30 mouse cellular contexts compared by ENCODE assay signal in genomic region chr9:123109188-123109587, GRCm38 (mm10). TPM values are rescaled to one million over a fixed set of nuclear protein-coding genes. Genes with fewer than 3 reads are reported as not detected.
DNase-seq lines count a peak whose midpoint lies in the region; ATAC-seq lines count a peak whose summit lies in the region.
"Had no signal": no experiment of that assay in that cellular context is flagged by ENCODE, and none has a peak within 500 bp of the region (broad histone marks: within the 10 kb centered on the region; RNA-seq: fewer than 3 reads in every experiment).

No protein-coding gene starts in this region.

- peaks cover 20% of the 10 kb centered on the region for H3K4me1 ChIP-seq in liver, embryonic 16.5 days (ENCODE audit: control insufficient read depth, low read depth, low read length)
- peaks cover 19% of the 10 kb centered on the region for H3K4me1 ChIP-seq in stomach, embryonic 15.5 days

- H3K9me3 ChIP-seq in liver, embryonic 16.5 days (replicated peaks; ENCODE audit: control insufficient read depth, low read length) = no peaks in the 10 kb centered on the region
- no peaks in the 10 kb centered on the region for H3K9me3 ChIP-seq in stomach, embryonic 15.5 days
- H3K9me3 ChIP-seq: embryonic facial prominence, embryonic 12.5 days; intestine, embryonic 15.5 days had no signal

- no peak overlapping the region for H3K4me3 ChIP-seq in liver, embryonic 16.5 days (ENCODE audit: low read depth, low read length)
- H3K4me3 ChIP-seq in stomach, embryonic 15.5 days (replicated peaks) = no peak overlapping the region
- H3K4me3 ChIP-seq: embryonic facial prominence, embryonic 12.5 days; intestine, embryonic 15.5 days had no signal

- no peaks in the 10 kb centered on the region for H3K36me3 ChIP-seq in liver, embryonic 16.5 days (ENCODE audit: control insufficient read depth, insufficient read depth)
- peaks cover 7% of the 10 kb centered on the region; the same call in 1 of the 2 replicates for H3K36me3 ChIP-seq in stomach, embryonic 15.5 days

- no peaks in the 10 kb centered on the region for H3K27me3 ChIP-seq in liver, embryonic 16.5 days (ENCODE audit: control insufficient read depth, insufficient read depth, low read depth, low read length)
- H3K27me3 ChIP-seq in stomach, embryonic 15.5 days (replicated peaks) = no peaks in the 10 kb centered on the region
- H3K27me3 ChIP-seq: CH12.LX; embryonic facial prominence, embryonic 12.5 days; intestine, embryonic 15.5 days had no signal

- H3K9ac ChIP-seq in liver, embryonic 16.5 days (ENCODE audit: low read depth, low read length) = no peak overlapping the region
- H3K9ac ChIP-seq in stomach, embryonic 15.5 days = no peak overlapping the region
- H3K9ac ChIP-seq: embryonic facial prominence, embryonic 12.5 days; intestine, embryonic 15.5 days had no signal

- DNase-seq in liver (no peak), adipocyte (ENCODE audit: low spot score) (peak; percentile 15)
- peak; percentile 80 for DNase-seq in fat pad, adult 2 months (ENCODE audit: extremely low read depth, low read depth, low spot score)
- DNase-seq in spleen, postnatal 36 days (ENCODE audit: low spot score in 2 of 2) = no peak
- DNase-seq in frontal cortex, postnatal 25 days (ENCODE audit: low spot score in 2 of 2) = no peak
- DNase-seq: adrenal gland, adult 8-10 months; cerebellum, adult 11 months; cerebellum, adult 9-10 months; cerebellum, postnatal 36 days; embryo, embryonic 11 days; gastrocnemius, postnatal 14 days; heart, postnatal 14 days; kidney, adult 2 months; kidney, postnatal 36 days; midbrain, embryonic 14.5 days; thymus, adult 2 months; thymus, postnatal 4 days had no signal

- WGBS in liver, embryonic 16.5 days (ENCODE audit: insufficient replicate concordance) = 69% methylated on average over 7 of the region's 7 CpGs
- WGBS in stomach, embryonic 15.5 days = 85% methylated on average over 7 of the region's 7 CpGs

- ATAC-seq in liver, embryonic 16.5 days (ENCODE audit: low read depth) = no peak
- ATAC-seq in stomach, embryonic 15.5 days (ENCODE audit: insufficient read depth, low FRiP score, low read depth) = no peak
- ATAC-seq: activated CD4-positive, CD25-positive, alpha-beta regulatory T cell, adult 4 months; forebrain, embryonic 16.5 days; hindbrain, embryonic 16.5 days; intestine, embryonic 15.5 days had no signal

- H3K27ac ChIP-seq in liver, embryonic 16.5 days (ENCODE audit: low read length) = 0 out of 2 replicates have a peak overlapping the region, but pooled peaks have one; percentile 9
- peak overlapping the region; percentile 26; the same call in 1 of the 2 replicates for H3K27ac ChIP-seq in stomach, embryonic 15.5 days
- H3K27ac ChIP-seq: embryonic facial prominence, embryonic 12.5 days; intestine, embryonic 15.5 days; macrophage had no signal

- H3K4me2 ChIP-seq in liver, embryonic 16.5 days (ENCODE audit: low read depth, low read length) = no peak overlapping the region
- no peak overlapping the region for H3K4me2 ChIP-seq in stomach, embryonic 15.5 days
- H3K4me2 ChIP-seq: embryonic facial prominence, embryonic 12.5 days; intestine, embryonic 15.5 days had no signal

RNA-seq across cellular contexts. Expression of gene Zdhhc3, which starts 3.8 kb away (rescaled TPM):
- 26.3 and 27.6 TPM in 2 replicates for polyA plus RNA-seq in liver, embryonic 16.5 days (2015; fragmentation: Nextera tagmentation; extraction: Ambion mirVana)
- 73.7 and 77.8 TPM in 2 replicates for polyA plus RNA-seq in stomach, embryonic 15.5 days (2015; fragmentation: Nextera tagmentation; extraction: Ambion mirVana)

RNA-seq across cellular contexts. Expression of gene Exosc7, which starts 3.8 kb away (rescaled TPM):
- polyA plus RNA-seq in liver, embryonic 16.5 days (2015; fragmentation: Nextera tagmentation; extraction: Ambion mirVana) = 63.6 and 67.5 TPM in 2 replicates
- 125 and 136 TPM in 2 replicates for polyA plus RNA-seq in stomach, embryonic 15.5 days (2015; fragmentation: Nextera tagmentation; extraction: Ambion mirVana)

RNA-seq across cellular contexts. Expression of gene Clec3b, which starts 41.6 kb away (rescaled TPM):
- 0.20 TPM in 1 of 2 replicates, not detected in the other for polyA plus RNA-seq in liver, embryonic 16.5 days (2015; fragmentation: Nextera tagmentation; extraction: Ambion mirVana)
- 1.2 and 2.0 TPM in 2 replicates for polyA plus RNA-seq in stomach, embryonic 15.5 days (2015; fragmentation: Nextera tagmentation; extraction: Ambion mirVana)
- polyA plus RNA-seq: activated CD4-positive, CD25-positive, alpha-beta regulatory T cell, adult 4 months; forebrain, embryonic 11.5 days; heart, embryonic 14.5 days; hindbrain, embryonic 11.5 days; intestine, embryonic 15.5 days; macrophage; neural tube, embryonic 14.5 days had no signal

Comparison
In these comparisons a context has a peak if more than half of its experiments do, and no peak if none do; other contexts are left out.
1. DNase-seq: peak in adipocyte (single experiment) and fat pad, adult 2 months (single experiment); none in liver (single experiment), spleen, postnatal 36 days (0 of 2) and frontal cortex, postnatal 25 days (0 of 2).